ENCODE assay signal across 11 mouse cellular contexts in genomic region chr12:98545251-98545560, GRCm38 (mm10). TPM values are rescaled to one million over a fixed set of nuclear protein-coding genes. Genes with fewer than 3 reads are reported as not detected.
DNase-seq lines count a peak whose midpoint lies in the region; ATAC-seq and TF ChIP-seq lines count a peak whose summit lies in the region.
"Had no signal": no experiment of that assay in that cellular context is flagged by ENCODE, and none has a peak within 500 bp of the region (broad histone marks: within the 10 kb centered on the region; RNA-seq: fewer than 3 reads in every experiment).

No protein-coding gene starts in this region.

- H3K4me3 ChIP-seq in forebrain, embryonic 13.5 days: no peak overlapping the region
- no peak overlapping the region for H3K4me3 ChIP-seq in forebrain, embryonic 11.5 days (ENCODE audit: low read depth, low read length)
- H3K4me3 ChIP-seq in layer of hippocampus, adult 2 months: no peak overlapping the region
- no peak overlapping the region for H3K4me3 ChIP-seq in olfactory bulb, adult 2 months (ENCODE audit: insufficient read depth, low read depth, low read length)
- H3K4me3 ChIP-seq: limb, embryonic 12.5 days had no signal

- ATAC-seq in forebrain, embryonic 13.5 days: peak; percentile 76
- ATAC-seq in forebrain, embryonic 11.5 days (replicated peaks; ENCODE audit: low FRiP score): no peak
- ATAC-seq in Patski: peak; percentile 74

- peaks cover 18% of the 10 kb centered on the region; the same call in 1 of the 2 replicates for H3K4me1 ChIP-seq in forebrain, embryonic 13.5 days
- H3K4me1 ChIP-seq in forebrain, embryonic 11.5 days (replicated peaks; ENCODE audit: control insufficient read depth, insufficient read depth, low read length): no peaks in the 10 kb centered on the region
- peaks cover 11% of the 10 kb centered on the region for H3K4me1 ChIP-seq in olfactory bulb, adult 2 months (ENCODE audit: control insufficient read depth, insufficient read depth, low read length)
- H3K4me1 ChIP-seq: limb, embryonic 12.5 days had no signal

- TF ChIP-seq CTCF in Patski (IDR thresholded peaks at IDR 0.05): no peak
- no peak for TF ChIP-seq CTCF in layer of hippocampus, adult 2 months (conservative IDR thresholded peaks at IDR 0.05)
- TF ChIP-seq CTCF in olfactory bulb, adult 2 months (IDR thresholded peaks at IDR 0.05; ENCODE audit: insufficient read depth, low read depth, low read length): no peak

- CTCF ChIA-PET in Patski (lab: Charles Lee): no interaction called here

- DNase-seq in forebrain, embryonic 11.5 days (ENCODE audit: low spot score): no peak
- DNase-seq in Patski (ENCODE audit: low read depth, low spot score): no peak
- peak; percentile 51 to 79 for DNase-seq in layer of hippocampus, adult 2 months (ENCODE audit: low spot score in 2 of 2)
- DNase-seq in adrenal gland, postnatal 25 days: no peak
- no peak for DNase-seq in lung, postnatal 36 days
- DNase-seq in testis, postnatal 14 days (ENCODE audit: low spot score): no peak

- H3K9me3 ChIP-seq in forebrain, embryonic 13.5 days (replicated peaks): no peaks in the 10 kb centered on the region
- H3K9me3 ChIP-seq in forebrain, embryonic 11.5 days (ENCODE audit: control insufficient read depth, low read length): no peaks in the 10 kb centered on the region
- H3K9me3 ChIP-seq: limb, embryonic 12.5 days had no signal

- POLR2A ChIA-PET in Patski (lab: Charles Lee): no interaction called here

- peak overlapping the region; percentile 35; the same call in 1 of the 2 replicates for H3K27ac ChIP-seq in forebrain, embryonic 13.5 days
- no peak overlapping the region for H3K27ac ChIP-seq in forebrain, embryonic 11.5 days (ENCODE audit: low read depth, low read length)
- peak overlapping the region; percentile 79 for H3K27ac ChIP-seq in layer of hippocampus, adult 2 months
- peak overlapping the region; percentile 71 for H3K27ac ChIP-seq in olfactory bulb, adult 2 months (ENCODE audit: insufficient read depth, low read depth, low read length)
- H3K27ac ChIP-seq: limb, embryonic 12.5 days had no signal

- no peak overlapping the region for H3K4me2 ChIP-seq in forebrain, embryonic 13.5 days
- no peak overlapping the region for H3K4me2 ChIP-seq in forebrain, embryonic 11.5 days (ENCODE audit: low read depth, low read length, severe bottlenecking)
- H3K4me2 ChIP-seq: limb, embryonic 12.5 days had no signal

- H3K36me3 ChIP-seq in forebrain, embryonic 13.5 days (ENCODE audit: poor library complexity, severe bottlenecking): 0 out of 2 replicates have a peak, but pooled peaks cover 14% of the 10 kb centered on the region
- H3K36me3 ChIP-seq in forebrain, embryonic 11.5 days (ENCODE audit: control insufficient read depth, insufficient read depth, low read length): no peaks in the 10 kb centered on the region
- H3K36me3 ChIP-seq: limb, embryonic 12.5 days had no signal

- TF ChIP-seq POLR2A in olfactory bulb, adult 2 months (IDR thresholded peaks at IDR 0.05; ENCODE audit: insufficient read depth, low read depth, low read length): no peak

- no peak overlapping the region for H3K9ac ChIP-seq in forebrain, embryonic 13.5 days
- H3K9ac ChIP-seq in forebrain, embryonic 11.5 days (ENCODE audit: low read length): no peak overlapping the region
- H3K9ac ChIP-seq: limb, embryonic 12.5 days had no signal

- no peaks in the 10 kb centered on the region for H3K27me3 ChIP-seq in forebrain, embryonic 13.5 days
- no peaks in the 10 kb centered on the region for H3K27me3 ChIP-seq in forebrain, embryonic 11.5 days (ENCODE audit: control insufficient read depth, insufficient read depth, low read length)
- H3K27me3 ChIP-seq in Patski: no peaks in the 10 kb centered on the region
- H3K27me3 ChIP-seq: limb, embryonic 12.5 days had no signal

- 57% methylated on average over 4 of the region's 4 CpGs for WGBS in forebrain, embryonic 13.5 days
- WGBS in forebrain, embryonic 11.5 days: 86% methylated on average over 4 of the region's 4 CpGs
- WGBS in olfactory bulb, adult 2 months: 38% methylated on average over 4 of the region's 4 CpGs

- in situ Hi-C loops in Patski (cut with MboI; ENCODE audit: low pct_unique_long_range_greater_than_20kb): no loop called here

RNA-seq across cellular contexts. Expression of gene Kcnk10, which starts 32.9 kb away (rescaled TPM):
- 49.1 and 50.9 TPM in 2 replicates for polyA plus RNA-seq in forebrain, embryonic 13.5 days (2015; fragmentation: Nextera tagmentation; extraction: Ambion mirVana)
- 38.5 and 39.2 TPM in 2 replicates for polyA plus RNA-seq in forebrain, embryonic 11.5 days (2014; fragmentation: Nextera tagmentation; extraction: Ambion mirVana)
- polyA plus RNA-seq in Patski (2021): 3.3 TPM
- 10 to 100 TPM; 16.8 to 18.6 TPM for total RNA-seq in layer of hippocampus, adult 2 months (2021)
- 50.8 TPM in 1 of 2 replicates, not detected in the other for polyA plus RNA-seq in olfactory bulb, adult 2 months (2012; ENCODE audit: insufficient read depth, insufficient read length, low replicate concordance, missing spikeins)
- not detected in 2 replicates for total RNA-seq in adrenal gland, postnatal 25 days (2021)
- total RNA-seq: gastrocnemius, adult 18-20 months had no signal
- polyA plus RNA-seq: heart, postnatal 0 days had no signal

Comparison
In these comparisons a context has a peak if more than half of its experiments do, and no peak if none do; other contexts are left out.
1. DNase-seq: peak in layer of hippocampus, adult 2 months (2 of 2); none in forebrain, embryonic 11.5 days (single experiment), Patski (single experiment), adrenal gland, postnatal 25 days (single experiment), lung, postnatal 36 days (single experiment) and testis, postnatal 14 days (single experiment).